Mouse (Mus musculus): Measurements from ENCODE around the gene Ctdspl. TPM values are rescaled to one million over a fixed set of nuclear protein-coding genes. Genes with fewer than 3 reads are reported as not detected.

Gene Ctdspl
- polyA plus RNA-seq, 1 experiment, result 4.9 TPM

DNA sequence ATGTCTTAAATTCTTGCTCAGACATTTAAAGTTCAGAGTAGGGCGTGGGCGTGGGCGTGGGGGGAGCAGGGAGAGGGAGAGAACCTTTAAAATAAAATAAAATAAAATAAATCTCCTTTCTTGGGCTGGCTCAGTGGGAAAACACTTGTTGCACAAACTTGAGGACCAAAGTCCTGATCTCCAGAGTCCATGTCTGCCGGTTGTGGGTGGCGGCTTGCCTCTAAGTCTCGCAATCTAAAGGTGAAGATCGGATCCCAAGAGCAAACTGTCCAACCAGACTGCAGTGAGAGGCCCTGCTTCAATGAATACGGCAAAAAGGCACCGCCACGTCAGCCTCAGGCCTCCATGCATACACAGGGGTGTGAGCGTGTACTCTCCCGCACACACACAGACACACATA is 13.6 kb downstream of the Ctdspl start:
- H3K27me3 ChIP-seq (ENCODE audit: control insufficient read depth, insufficient read depth, insufficient read length), result no peaks in the 10 kb centered on the region
- peaks cover 4% of the 10 kb centered on the region for H3K79me2 ChIP-seq (ENCODE audit: control insufficient read depth, insufficient read depth)
- no peak overlapping the region for H3ac ChIP-seq (ENCODE audit: control insufficient read depth, insufficient read length)
- TF ChIP-seq USF1 (IDR thresholded peaks at IDR 0.05; ENCODE audit: low read depth) (no peak), E2F4 (IDR thresholded peaks at IDR 0.05; ENCODE audit: insufficient read depth) (no peak), POLR2AphosphoS2 (IDR thresholded peaks at IDR 0.05; ENCODE audit: insufficient read length, low read depth) (no peak), POLR2A (IDR thresholded peaks at IDR 0.05; ENCODE audit: insufficient read length, low read depth) (no peak)
- H3K4me2 ChIP-seq (ENCODE audit: low read depth), result no peak overlapping the region
- no peak overlapping the region for H3K4me3 ChIP-seq
- no peaks in the 10 kb centered on the region for H3K36me3 ChIP-seq (ENCODE audit: control insufficient read depth, insufficient read depth)

DNA sequence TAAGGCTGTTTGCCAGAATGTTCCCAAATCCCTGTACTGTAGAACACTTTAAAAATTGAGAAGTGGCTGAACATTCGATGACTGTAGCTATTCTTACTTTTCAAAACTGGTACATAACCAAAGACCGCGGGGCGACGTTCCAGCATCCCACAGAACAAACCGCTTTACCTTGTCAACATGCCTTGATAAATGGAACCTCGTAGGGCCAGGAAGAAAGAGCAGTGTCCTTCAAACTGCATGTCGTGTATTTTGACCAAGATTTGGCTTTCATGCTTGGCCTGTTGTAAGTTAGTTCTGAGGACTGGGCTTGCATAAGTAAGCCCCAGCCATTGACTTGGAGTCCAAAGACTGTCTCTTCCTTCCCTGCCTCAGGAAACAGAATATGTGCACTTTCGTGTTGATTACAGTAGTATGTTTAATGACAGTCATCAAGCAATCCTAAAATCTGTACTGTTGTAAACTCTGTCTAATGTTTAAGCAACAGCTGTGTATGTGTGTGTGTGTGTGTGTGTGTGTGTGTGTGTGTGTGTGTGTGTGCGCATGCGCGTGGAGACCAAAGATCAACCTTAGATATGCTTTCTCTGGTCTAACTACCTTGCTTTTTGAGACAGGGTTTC is 14.4 kb downstream of the Ctdspl start:
- Histone ChIP-seq H3K79me2 (ENCODE audit: control insufficient read depth, insufficient read depth) (peaks cover 4% of the 10 kb centered on the region), H3K4me2 (ENCODE audit: low read depth) (no peak overlapping the region), H3K27me3 (ENCODE audit: control insufficient read depth, insufficient read depth, insufficient read length) (no peaks in the 10 kb centered on the region), H3ac (ENCODE audit: control insufficient read depth, insufficient read length) (no peak overlapping the region), H3K36me3 (ENCODE audit: control insufficient read depth, insufficient read depth) (no peaks in the 10 kb centered on the region), H3K4me3 (no peak overlapping the region)
- no peak for TF ChIP-seq TCF12 (IDR thresholded peaks at IDR 0.05; ENCODE audit: insufficient read depth, poor library complexity, severe bottlenecking)
- no peak for TF ChIP-seq MAX (IDR thresholded peaks at IDR 0.05; ENCODE audit: low read depth)
- TF ChIP-seq USF1 (IDR thresholded peaks at IDR 0.05; ENCODE audit: low read depth), result no peak
- no peak for TF ChIP-seq E2F4 (IDR thresholded peaks at IDR 0.05; ENCODE audit: insufficient read depth)
- no peak for TF ChIP-seq CEBPB (IDR thresholded peaks at IDR 0.05; ENCODE audit: insufficient read depth, poor library complexity, severe bottlenecking)
- no peak for TF ChIP-seq SRF (IDR thresholded peaks at IDR 0.05; ENCODE audit: control insufficient read depth, insufficient read length, low read depth)
- no peak for TF ChIP-seq POLR2A (IDR thresholded peaks at IDR 0.05; ENCODE audit: insufficient read length, low read depth)
- no peak for TF ChIP-seq MYOD1 (IDR thresholded peaks at IDR 0.05; ENCODE audit: control insufficient read depth in 1 of 3, insufficient read length in 2 of 3, low read depth in 2 of 3)
- no peak for TF ChIP-seq REST (IDR thresholded peaks at IDR 0.05; ENCODE audit: insufficient read depth, insufficient read length)
- TF ChIP-seq POLR2AphosphoS2 (IDR thresholded peaks at IDR 0.05; ENCODE audit: insufficient read length, low read depth), result no peak
- TF ChIP-seq TCF3 (IDR thresholded peaks at IDR 0.05; ENCODE audit: insufficient read length, low read depth), result no peak
- TF ChIP-seq MYOG (IDR thresholded peaks at IDR 0.05; ENCODE audit: control insufficient read depth in 1 of 3, insufficient read depth in 1 of 3, insufficient read length in 2 of 3, low read depth in 2 of 3), result no peak

DNA sequence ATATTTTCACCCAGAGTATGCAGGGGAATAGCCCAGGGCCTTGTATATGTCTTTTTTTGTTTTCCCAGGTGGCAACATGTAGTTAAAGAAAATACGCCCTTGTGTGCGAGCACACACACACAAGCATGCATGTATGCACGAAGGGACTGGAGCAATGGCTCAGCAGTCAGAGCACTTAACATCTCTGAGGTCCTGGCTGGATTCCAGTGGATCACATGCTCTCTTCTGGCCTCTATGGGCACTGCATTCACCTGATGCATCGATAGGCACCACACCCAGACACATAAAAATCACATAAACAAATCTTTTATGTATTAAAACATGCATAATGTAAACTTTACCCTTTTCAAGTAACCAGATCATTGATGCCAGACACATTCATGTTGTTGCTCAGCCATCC is 15.8 kb downstream of the Ctdspl start:
- H3K4me3 ChIP-seq, result no peak overlapping the region
- H3K36me3 ChIP-seq (ENCODE audit: control insufficient read depth, insufficient read depth), result no peaks in the 10 kb centered on the region
- no peak for TF ChIP-seq SRF (IDR thresholded peaks at IDR 0.05; ENCODE audit: control insufficient read depth, insufficient read length, low read depth)
- TF ChIP-seq CEBPB (IDR thresholded peaks at IDR 0.05; ENCODE audit: insufficient read depth, poor library complexity, severe bottlenecking), result no peak
- no peak for TF ChIP-seq MYOG (IDR thresholded peaks at IDR 0.05; ENCODE audit: control insufficient read depth in 1 of 3, insufficient read depth in 1 of 3, insufficient read length in 2 of 3, low read depth in 2 of 3)
- no peak for TF ChIP-seq TCF12 (IDR thresholded peaks at IDR 0.05; ENCODE audit: insufficient read depth, poor library complexity, severe bottlenecking)
- TF ChIP-seq MYOD1 (IDR thresholded peaks at IDR 0.05; ENCODE audit: control insufficient read depth in 1 of 3, insufficient read length in 2 of 3, low read depth in 2 of 3), result no peak
- TF ChIP-seq E2F4 (IDR thresholded peaks at IDR 0.05; ENCODE audit: insufficient read depth), result no peak
- no peak for TF ChIP-seq POLR2A (IDR thresholded peaks at IDR 0.05; ENCODE audit: insufficient read length, low read depth)
- TF ChIP-seq POLR2AphosphoS2 (IDR thresholded peaks at IDR 0.05; ENCODE audit: insufficient read length, low read depth), result no peak
- no peak for TF ChIP-seq REST (IDR thresholded peaks at IDR 0.05; ENCODE audit: insufficient read depth, insufficient read length)
- H3K27me3 ChIP-seq (ENCODE audit: control insufficient read depth, insufficient read depth, insufficient read length), result no peaks in the 10 kb centered on the region
- no peak overlapping the region for H3K4me2 ChIP-seq (ENCODE audit: low read depth)
- peaks cover 4% of the 10 kb centered on the region for H3K79me2 ChIP-seq (ENCODE audit: control insufficient read depth, insufficient read depth)
- H3ac ChIP-seq (ENCODE audit: control insufficient read depth, insufficient read length), result no peak overlapping the region

DNA sequence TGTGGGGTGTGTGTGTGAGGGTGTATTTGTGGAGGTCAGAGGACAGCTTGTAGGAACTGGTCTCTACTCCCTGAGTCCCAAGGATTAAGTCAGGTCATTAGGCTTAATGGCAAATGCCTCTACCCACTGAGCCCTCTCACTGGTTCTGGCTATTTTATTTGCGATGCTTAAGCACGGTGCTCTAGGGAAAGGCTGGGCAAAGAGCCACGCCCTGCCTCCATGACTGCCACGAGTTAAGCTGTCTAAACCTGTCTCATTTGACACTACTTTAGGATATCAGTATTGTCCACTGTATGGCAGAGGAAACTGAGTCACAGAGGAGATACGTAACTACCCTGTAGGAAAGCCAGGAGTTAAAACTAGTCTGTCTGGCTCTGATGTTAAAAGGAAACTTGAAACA is 17.7 kb downstream of the Ctdspl start:
- Histone ChIP-seq H3ac (ENCODE audit: control insufficient read depth, insufficient read length) (no peak overlapping the region), H3K36me3 (ENCODE audit: control insufficient read depth, insufficient read depth) (no peaks in the 10 kb centered on the region), H3K4me2 (ENCODE audit: low read depth) (no peak overlapping the region), H3K79me2 (ENCODE audit: control insufficient read depth, insufficient read depth) (peaks cover 4% of the 10 kb centered on the region), H3K27me3 (ENCODE audit: control insufficient read depth, insufficient read depth, insufficient read length) (no peaks in the 10 kb centered on the region), H3K4me3 (no peak overlapping the region)
- TF ChIP-seq CEBPB (IDR thresholded peaks at IDR 0.05; ENCODE audit: insufficient read depth, poor library complexity, severe bottlenecking) (no peak), MAX (IDR thresholded peaks at IDR 0.05; ENCODE audit: low read depth) (no peak), E2F4 (IDR thresholded peaks at IDR 0.05; ENCODE audit: insufficient read depth) (no peak), USF1 (IDR thresholded peaks at IDR 0.05; ENCODE audit: low read depth) (no peak), TCF12 (IDR thresholded peaks at IDR 0.05; ENCODE audit: insufficient read depth, poor library complexity, severe bottlenecking) (no peak), POLR2A (IDR thresholded peaks at IDR 0.05; ENCODE audit: insufficient read length, low read depth) (no peak), SRF (IDR thresholded peaks at IDR 0.05; ENCODE audit: control insufficient read depth, insufficient read length, low read depth) (no peak), MYOD1 (IDR thresholded peaks at IDR 0.05; ENCODE audit: control insufficient read depth in 1 of 3, insufficient read length in 2 of 3, low read depth in 2 of 3) (no peak), TCF3 (IDR thresholded peaks at IDR 0.05; ENCODE audit: insufficient read length, low read depth) (no peak), POLR2AphosphoS2 (IDR thresholded peaks at IDR 0.05; ENCODE audit: insufficient read length, low read depth) (no peak), REST (IDR thresholded peaks at IDR 0.05; ENCODE audit: insufficient read depth, insufficient read length) (no peak), MYOG (IDR thresholded peaks at IDR 0.05; ENCODE audit: control insufficient read depth in 1 of 3, insufficient read depth in 1 of 3, insufficient read length in 2 of 3, low read depth in 2 of 3) (no peak)

DNA sequence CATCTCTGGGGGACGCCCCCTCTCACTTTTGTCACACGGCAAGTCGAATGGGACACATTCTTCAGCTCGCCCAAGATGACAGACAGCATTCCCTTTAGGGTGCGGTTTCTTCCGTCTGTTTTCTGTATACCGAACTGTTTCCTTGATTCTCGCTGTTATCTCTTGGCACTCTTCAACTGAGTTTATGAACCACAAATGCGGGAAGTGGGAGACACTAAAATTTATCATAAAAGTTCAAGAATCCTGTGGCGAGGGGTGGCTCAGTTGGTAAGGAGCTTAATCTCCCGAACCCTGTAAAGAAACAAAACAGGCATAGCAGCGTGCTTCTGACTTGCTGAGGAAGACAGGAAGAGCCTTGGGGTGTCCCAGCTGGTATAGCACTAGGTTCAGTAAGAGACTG is 18.1 kb downstream of the Ctdspl start:
- Histone ChIP-seq H3K4me3 (no peak overlapping the region), H3K27me3 (ENCODE audit: control insufficient read depth, insufficient read depth, insufficient read length) (no peaks in the 10 kb centered on the region), H3K4me2 (ENCODE audit: low read depth) (no peak overlapping the region), H3K36me3 (ENCODE audit: control insufficient read depth, insufficient read depth) (no peaks in the 10 kb centered on the region), H3ac (ENCODE audit: control insufficient read depth, insufficient read length) (no peak overlapping the region), H3K79me2 (ENCODE audit: control insufficient read depth, insufficient read depth) (peaks cover 4% of the 10 kb centered on the region)
- no peak for TF ChIP-seq POLR2A (IDR thresholded peaks at IDR 0.05; ENCODE audit: insufficient read length, low read depth)
- TF ChIP-seq TCF12 (IDR thresholded peaks at IDR 0.05; ENCODE audit: insufficient read depth, poor library complexity, severe bottlenecking), result no peak
- no peak for TF ChIP-seq MAX (IDR thresholded peaks at IDR 0.05; ENCODE audit: low read depth)
- no peak for TF ChIP-seq CEBPB (IDR thresholded peaks at IDR 0.05; ENCODE audit: insufficient read depth, poor library complexity, severe bottlenecking)

Measured in myocyte (in vitro differentiated cells).